Mouse (Mus musculus) bone marrow, adult 2 months (tissue): ENCODE measurements at regions not wholly inside any gene's neighbourhood (a gene's known extent, or its start where the extent isn't known, plus 50 kb on each side); places are given as distances from the start of the nearest gene placed in this dataset.

Source experiments
- CTCF ChIP-seq: fragments of 200-500 bp; IDR thresholded peaks from 2 replicates; pipeline ENCODE4 v1.5.1; 2011; ENCODE audit warnings: low read length, control low read depth; ENCODE audit not compliant: control insufficient read depth, insufficient read depth
- POLR2A ChIP-seq: fragments of 200-500 bp; IDR thresholded peaks from 2 replicates; pipeline ENCODE4 v1.6.1; 2011; ENCODE audit warnings: low read depth, mild to moderate bottlenecking, control low read depth, low read length, borderline replicate concordance; ENCODE audit not compliant: control insufficient read depth

GRCm38 (mm10) chr1:151078909-151079522 lies 85.8 kb upstream of the Hmcn1 start:
- peak; percentile 92 for TF ChIP-seq CTCF
- TF ChIP-seq POLR2A: no peak
